Mouse (Mus musculus): ENCODE data around the gene Tkt. TPM values are rescaled to one million over a fixed set of nuclear protein-coding genes. Genes with fewer than 3 reads are reported as not detected.
A peak's percentile ranks its signal among the peaks of the same experiment; 100 is the strongest.

Gene Tkt
- polyA plus RNA-seq, 1 experiment = 393 TPM

DNA sequence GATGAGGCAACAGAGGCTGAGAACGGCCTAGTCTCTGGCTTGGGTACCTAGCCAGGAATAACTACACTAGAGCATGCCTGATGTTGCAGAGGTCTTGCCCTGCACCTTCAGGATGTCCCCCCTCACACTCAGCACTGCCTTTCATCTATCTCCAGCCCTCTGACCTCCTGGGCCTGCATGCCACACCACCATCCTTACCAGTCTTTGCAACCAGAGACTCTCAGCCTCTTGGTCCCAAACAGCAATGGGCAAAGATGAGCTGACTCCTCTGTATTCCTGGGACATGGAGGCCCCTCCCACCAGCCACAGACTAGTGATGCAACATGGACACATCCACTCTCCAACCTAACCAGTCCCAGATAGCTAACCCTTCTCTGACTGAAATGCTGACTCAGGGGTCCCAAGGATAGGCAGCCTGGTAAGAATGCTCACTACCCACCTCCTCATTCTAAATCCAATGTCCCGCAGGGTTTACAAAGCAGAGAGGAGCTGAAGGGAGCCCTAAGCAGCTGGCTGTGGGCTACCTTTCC, 70.7 kb downstream of the Tkt start:
- Histone ChIP-seq H3K27ac (ENCODE audit: insufficient read depth, low read depth, low read length) (no peak overlapping the region), H3K27me3 (replicated peaks; ENCODE audit: control insufficient read depth, insufficient read depth, low read length) (no peaks in the 10 kb centered on the region), H3K4me3 (ENCODE audit: insufficient read depth, low read depth, low read length) (no peak overlapping the region), H3K4me1 (ENCODE audit: control insufficient read depth, insufficient read depth, low read length) (peaks cover 16% of the 10 kb centered on the region; the same call in 1 of the 2 replicates), H3K36me3 (ENCODE audit: control insufficient read depth, insufficient read depth, low read length) (no peaks in the 10 kb centered on the region)
- TF ChIP-seq POLR2A (IDR thresholded peaks at IDR 0.05; ENCODE audit: low read depth, low read length) (no peak), CTCF (conservative IDR thresholded peaks at IDR 0.05; ENCODE audit: insufficient read depth, insufficient read length, low read depth, low read length) (no peak)
- WGBS = 91% methylated on average over 2 of the region's 2 CpGs
- no peak for DNase-seq

DNA sequence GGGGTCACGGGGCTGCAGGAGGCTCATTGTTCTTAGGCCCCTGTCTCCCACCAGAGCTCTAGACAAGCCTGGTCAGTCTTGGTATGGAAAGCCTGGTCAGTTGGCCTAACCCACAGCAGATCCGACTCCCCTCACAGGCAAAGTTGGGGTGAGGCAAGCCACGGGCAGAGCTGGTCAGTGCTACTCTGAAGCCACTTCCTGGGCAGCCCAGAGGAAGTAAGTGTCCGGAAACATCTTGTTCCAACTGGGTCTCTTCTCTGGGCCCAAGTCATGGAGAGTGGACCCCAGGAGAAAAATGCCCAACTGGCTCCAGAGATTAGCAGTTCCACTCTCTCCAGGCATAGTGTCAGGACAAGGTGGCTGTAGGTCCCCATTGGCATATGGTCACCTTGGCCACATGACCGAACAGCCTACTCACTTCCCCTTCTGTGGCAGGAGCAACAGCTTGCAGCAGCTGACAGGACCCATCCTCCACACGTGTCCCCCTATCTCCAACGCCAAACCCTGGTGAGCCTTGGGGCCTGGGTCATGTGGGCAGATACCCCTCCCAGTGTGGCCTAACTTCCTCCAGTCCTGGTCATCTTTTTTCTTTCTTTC, 71.9 kb downstream of the Tkt start:
- TF ChIP-seq POLR2A (IDR thresholded peaks at IDR 0.05; ENCODE audit: low read depth, low read length) = no peak
- no peak for TF ChIP-seq CTCF (conservative IDR thresholded peaks at IDR 0.05; ENCODE audit: insufficient read depth, insufficient read length, low read depth, low read length)
- Histone ChIP-seq H3K4me1 (ENCODE audit: control insufficient read depth, insufficient read depth, low read length) (peaks cover 18% of the 10 kb centered on the region; the same call in 1 of the 2 replicates), H3K36me3 (ENCODE audit: control insufficient read depth, insufficient read depth, low read length) (no peaks in the 10 kb centered on the region), H3K27ac (ENCODE audit: insufficient read depth, low read depth, low read length) (peak overlapping the region; percentile 3; the same call in 1 of the 2 replicates), H3K27me3 (replicated peaks; ENCODE audit: control insufficient read depth, insufficient read depth, low read length) (no peaks in the 10 kb centered on the region), H3K4me3 (ENCODE audit: insufficient read depth, low read depth, low read length) (no peak overlapping the region)
- no peak for DNase-seq
- WGBS = 69% methylated on average over 7 of the region's 7 CpGs

GRCm38 (mm10) chr14:30622130-30622529, 74.0 kb downstream of the Tkt start:
- H3K36me3 ChIP-seq (ENCODE audit: control insufficient read depth, insufficient read depth, low read length) = no peaks in the 10 kb centered on the region
- no peaks in the 10 kb centered on the region for H3K27me3 ChIP-seq (replicated peaks; ENCODE audit: control insufficient read depth, insufficient read depth, low read length)
- no peak overlapping the region for H3K4me3 ChIP-seq (ENCODE audit: insufficient read depth, low read depth, low read length)
- H3K4me1 ChIP-seq (ENCODE audit: control insufficient read depth, insufficient read depth, low read length) = peaks cover 22% of the 10 kb centered on the region; the same call in 1 of the 2 replicates
- TF ChIP-seq CTCF (conservative IDR thresholded peaks at IDR 0.05; ENCODE audit: insufficient read depth, insufficient read length, low read depth, low read length) (no peak), POLR2A (IDR thresholded peaks at IDR 0.05; ENCODE audit: low read depth, low read length) (no peak)
- DNase-seq = peak; percentile 90
- H3K27ac ChIP-seq (ENCODE audit: insufficient read depth, low read depth, low read length) = peak overlapping the region; percentile 27
- WGBS = 37% methylated on average over 7 of the region's 7 CpGs

DNA sequence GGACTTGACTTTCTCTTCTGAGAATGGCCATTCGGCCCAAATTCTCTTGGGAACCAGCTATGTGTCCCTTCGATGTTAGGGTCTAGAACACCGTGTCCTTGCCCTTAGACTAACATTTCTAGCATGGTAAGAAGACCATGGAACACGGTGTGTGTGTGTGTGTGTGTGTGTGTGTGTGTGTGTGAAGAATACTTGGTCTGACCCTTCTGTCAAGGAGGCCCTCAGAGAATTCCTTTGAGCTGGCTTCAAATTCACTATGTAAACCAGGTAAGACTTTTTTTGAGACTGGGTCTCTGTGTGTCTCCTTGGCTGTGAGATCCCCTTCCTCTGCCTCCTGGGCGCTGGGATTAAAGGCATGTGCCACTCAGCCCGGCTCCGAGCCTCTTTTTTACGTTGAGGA, 74.4 kb downstream of the Tkt start:
- Histone ChIP-seq H3K36me3 (ENCODE audit: control insufficient read depth, insufficient read depth, low read length) (no peaks in the 10 kb centered on the region), H3K4me3 (ENCODE audit: insufficient read depth, low read depth, low read length) (no peak overlapping the region), H3K27me3 (replicated peaks; ENCODE audit: control insufficient read depth, insufficient read depth, low read length) (no peaks in the 10 kb centered on the region), H3K4me1 (ENCODE audit: control insufficient read depth, insufficient read depth, low read length) (peaks cover 22% of the 10 kb centered on the region; the same call in 1 of the 2 replicates), H3K27ac (ENCODE audit: insufficient read depth, low read depth, low read length) (peak overlapping the region; percentile 27)
- DNase-seq = no peak
- 73% methylated on average over 8 of the region's 8 CpGs for WGBS
- no peak for TF ChIP-seq POLR2A (IDR thresholded peaks at IDR 0.05; ENCODE audit: low read depth, low read length)
- TF ChIP-seq CTCF (conservative IDR thresholded peaks at IDR 0.05; ENCODE audit: insufficient read depth, insufficient read length, low read depth, low read length) = no peak

Other genes with a start within 250 kb of the Tkt start
- gene Dcp1a, start 68.8 kb upstream of the Tkt start, polyA plus RNA-seq (2012; rRNA removed) = 18.0 and 24.9 TPM in 2 replicates
- gene Cacna1d, start 56.9 kb upstream of the Tkt start, polyA plus RNA-seq (2012; rRNA removed) = 4.0 and 4.9 TPM in 2 replicates
- gene Prkcd, start 77.9 kb downstream of the Tkt start, polyA plus RNA-seq (2012; rRNA removed) = 80.6 and 96.2 TPM in 2 replicates
- gene Rft1, start 106.0 kb downstream of the Tkt start, polyA plus RNA-seq (2012; rRNA removed) = 17.6 and 18.8 TPM in 2 replicates
- gene Sfmbt1, start 166.5 kb downstream of the Tkt start, polyA plus RNA-seq (2012; rRNA removed) = 2.2 and 3.3 TPM in 2 replicates